Mouse (Mus musculus) liver, embryonic 12.5 days (tissue): Measurements from ENCODE around the gene Timm8b. TPM values are rescaled to one million over a fixed set of nuclear protein-coding genes. Genes with fewer than 3 reads are reported as not detected.
"Not testable (repeated sequence)": the region's sequence is repeated elsewhere in the genome, so short reads cannot be mapped to it uniquely, and the experiment has no call there.

Experiments used
- ATAC-seq: fragments of 200-750 bp; cut with Nextera tagmentation; 2 replicates; pipeline ENCODE4 v1.8.0; 2017; ENCODE audit warnings: moderate number of reproducible peaks, mild to moderate bottlenecking, moderate library complexity
- H3K27ac ChIP-seq: fragments of 300-500 bp; sonication (generic); 2 replicates; pipeline ENCODE4 v1.5.1; 2016; ENCODE audit warnings: mild to moderate bottlenecking
- H3K27me3 ChIP-seq: fragments of 300-500 bp; sonication (generic); replicated peaks from 2 replicates; pipeline ENCODE4 v1.6.1; 2016; ENCODE audit warnings: mild to moderate bottlenecking, moderate library complexity
- H3K36me3 ChIP-seq: fragments of 300-500 bp; sonication (generic); 2 replicates; pipeline ENCODE4 v1.6.1; 2016; ENCODE audit warnings: mild to moderate bottlenecking, moderate library complexity
- H3K4me1 ChIP-seq: fragments of 300-500 bp; sonication (generic); 2 replicates; pipeline ENCODE4 v1.6.1; 2016
- H3K4me2 ChIP-seq: fragments of 300-500 bp; sonication (generic); 2 replicates; pipeline ENCODE4 v1.6.1; 2016; ENCODE audit warnings: mild to moderate bottlenecking, moderate library complexity
- H3K4me3 ChIP-seq: fragments of 300-500 bp; sonication (generic); 2 replicates; pipeline ENCODE4 v1.5.1; 2016; ENCODE audit warnings: mild to moderate bottlenecking, moderate library complexity
- H3K9ac ChIP-seq: fragments of 300-500 bp; sonication (generic); 2 replicates; pipeline ENCODE4 v1.6.1; 2016; ENCODE audit warnings: mild to moderate bottlenecking, moderate library complexity
- H3K9me3 ChIP-seq: fragments of 300-500 bp; sonication (generic); replicated peaks from 2 replicates; pipeline ENCODE4 v1.6.1; 2016; ENCODE audit warnings: mild to moderate bottlenecking, moderate library complexity
- WGBS: fragments of 180-500 bp; shearing (Covaris S2); methylation state at CpG from one replicate; pipeline ENCODE4 v1.1.7; 2016; ENCODE audit not compliant: insufficient replicate concordance; 5-methylcytosine and 5-hydroxymethylcytosine counted together
- polyA plus RNA-seq: library from polyadenylated mRNA; unstranded; fragments of >200 nt; fragmentation: Nextera tagmentation; extraction: Ambion mirVana; gene quantifications from 2 replicates; pipeline ENCODE4 v1.2.1, GENCODE M21; 2016

Timm8b gene
- polyA plus RNA-seq, 1 experiment from 2014 or later, result 229 TPM

DNA sequence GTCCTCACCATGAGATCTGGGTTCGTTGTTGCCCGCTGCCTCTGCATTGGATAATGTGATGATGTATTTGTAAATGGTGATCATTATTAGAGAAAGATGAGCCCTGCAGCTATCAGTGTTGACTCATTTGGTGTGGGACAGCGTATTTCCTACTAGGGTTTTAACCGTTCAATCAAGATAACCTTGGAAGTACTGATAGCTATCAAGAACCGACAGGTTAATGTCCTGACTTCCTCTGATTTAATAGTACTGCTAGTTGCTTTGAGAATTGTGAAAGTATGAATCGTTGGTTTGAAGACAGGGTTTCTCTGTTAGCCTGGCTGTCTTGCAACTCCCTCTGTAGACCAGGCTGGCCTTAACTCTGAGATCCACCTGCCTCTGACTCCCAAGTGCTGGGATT lies 628 bp downstream of the Timm8b start:
- ATAC-seq, result no peak; the same call in 1 of the 2 replicates
- Histone ChIP-seq H3K36me3 (peaks cover 62% of the 10 kb centered on the region), H3K9me3 (no peaks in the 10 kb centered on the region), H3K27ac (peak overlapping the region; percentile 88), H3K27me3 (no peaks in the 10 kb centered on the region), H3K4me1 (peaks cover 48% of the 10 kb centered on the region), H3K9ac (peak overlapping the region; percentile 84), H3K4me2 (peak overlapping the region; percentile 76), H3K4me3 (peak overlapping the region; percentile 77)
- under 1% methylated on average over 6 of the region's 6 CpGs for WGBS

DNA sequence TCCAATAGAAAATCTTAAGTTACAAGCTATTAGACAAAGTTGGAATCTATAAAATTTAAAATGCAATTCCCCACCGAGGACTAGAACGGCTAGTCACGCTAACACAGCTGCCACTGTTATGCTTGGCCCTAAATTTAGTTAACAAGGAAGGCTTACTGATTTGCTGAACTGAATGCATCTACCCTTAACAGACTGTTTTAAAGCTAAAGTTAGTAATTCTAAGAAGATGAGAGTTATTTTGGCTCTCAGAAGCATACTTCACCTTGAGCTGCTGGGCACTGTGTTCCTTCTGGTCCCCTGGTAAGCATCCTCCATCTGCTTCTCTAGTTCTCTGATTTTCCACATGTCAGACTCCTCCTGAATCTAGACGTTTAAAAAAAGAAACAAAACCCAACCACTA lies 8.4 kb downstream of the Timm8b start:
- no peak overlapping the region for H3K9ac ChIP-seq
- no peak overlapping the region for H3K4me3 ChIP-seq
- no peak overlapping the region for H3K4me2 ChIP-seq
- H3K9me3 ChIP-seq, result no peaks in the 10 kb centered on the region
- peaks cover 81% of the 10 kb centered on the region for H3K36me3 ChIP-seq
- H3K27me3 ChIP-seq, result no peaks in the 10 kb centered on the region
- H3K27ac ChIP-seq, result no peak overlapping the region
- peaks cover 16% of the 10 kb centered on the region for H3K4me1 ChIP-seq
- WGBS, result 80% methylated on average over 4 of the region's 4 CpGs
- ATAC-seq, result no peak

DNA sequence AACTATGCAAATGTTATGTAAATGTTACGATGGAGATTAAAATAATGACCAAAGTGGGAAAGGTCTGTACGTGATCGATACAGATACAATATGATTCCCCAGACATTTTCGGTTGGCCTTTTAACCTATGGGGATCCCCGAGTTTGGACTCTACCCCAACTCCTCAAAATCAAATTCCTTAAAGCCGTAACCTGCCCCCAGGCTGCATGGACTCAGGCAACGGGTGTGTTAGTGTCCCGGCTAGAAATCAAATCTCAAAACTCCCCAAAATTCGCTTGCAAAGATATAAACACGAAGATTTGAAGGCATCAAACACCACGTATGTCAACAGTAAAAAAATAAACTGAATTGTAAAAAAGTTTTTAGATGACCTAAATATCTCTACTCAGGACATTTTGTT lies 12.5 kb downstream of the Timm8b start:
- WGBS, result 28% methylated on average over 11 of the region's 11 CpGs
- no peaks in the 10 kb centered on the region for H3K9me3 ChIP-seq
- peak overlapping the region; percentile 84 for H3K4me2 ChIP-seq
- H3K4me1 ChIP-seq, result peaks cover 20% of the 10 kb centered on the region
- no peaks in the 10 kb centered on the region for H3K27me3 ChIP-seq
- peak overlapping the region; percentile 94 for H3K27ac ChIP-seq
- no peak for ATAC-seq
- H3K36me3 ChIP-seq, result peaks cover 41% of the 10 kb centered on the region
- peak overlapping the region; percentile 98 for H3K4me3 ChIP-seq
- H3K9ac ChIP-seq, result peak overlapping the region; percentile 93

DNA sequence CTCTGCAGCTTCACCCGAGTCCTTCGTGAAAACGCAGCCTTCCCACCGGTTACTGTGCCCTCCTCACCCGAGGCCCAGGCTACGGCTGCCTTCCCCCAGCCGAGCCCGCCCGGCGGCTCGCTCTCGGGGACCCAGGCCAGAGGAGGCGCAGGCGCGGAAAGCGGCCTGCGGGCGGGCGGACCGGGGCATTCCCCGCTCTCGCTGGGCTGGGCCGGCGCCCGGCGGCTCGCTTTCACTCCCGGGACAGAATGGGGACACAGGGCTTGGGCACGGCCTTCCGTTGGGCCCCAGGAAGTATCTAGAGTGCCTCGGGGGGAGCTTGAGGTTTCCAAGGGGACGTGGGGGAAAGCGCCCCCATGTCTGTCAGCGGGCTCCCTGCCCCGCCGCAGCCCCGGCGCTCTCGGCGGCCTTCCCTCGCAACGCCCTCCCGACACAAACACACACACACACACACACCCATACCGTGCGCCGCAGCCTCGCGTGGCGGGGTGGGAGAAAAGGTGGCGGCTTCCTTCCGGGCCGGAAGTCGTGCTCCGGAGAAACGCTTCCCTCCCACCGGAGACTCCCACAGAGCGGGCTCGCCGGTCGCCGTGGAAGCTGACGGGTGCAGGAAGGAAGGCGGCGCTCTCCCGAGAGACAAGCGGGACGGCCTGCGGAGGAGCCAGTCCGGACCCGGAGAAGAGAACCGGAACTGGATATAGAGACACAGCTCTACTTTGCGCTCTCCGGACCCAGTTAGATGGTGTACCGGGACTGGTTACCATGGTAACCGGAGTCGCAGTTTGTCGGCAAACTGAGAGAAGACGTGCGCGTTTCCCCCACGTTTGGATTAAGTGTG lies 13.3 kb downstream of the Timm8b start, which contains the start of the genes Pih1d2 and Nkapd1:
Pih1d2 (plus strand) TSS at position 556 of the 838 bp plus-strand sequence.
Nkapd1 (minus strand) TSS at position 699 of the 838 bp plus-strand sequence.
- peaks cover 34% of the 10 kb centered on the region for H3K36me3 ChIP-seq
- peak; percentile 91 for ATAC-seq
- H3K4me2 ChIP-seq, result peak within 1 kb of the TSS; percentile 84
- H3K4me3 ChIP-seq, result peak within 1 kb of the TSS; percentile 98
- peaks cover 20% of the 10 kb centered on the region for H3K4me1 ChIP-seq
- WGBS, result under 1% methylated on average over 81 of the region's 81 CpGs
- H3K27me3 ChIP-seq, result no peaks in the 10 kb centered on the region
- H3K9me3 ChIP-seq, result no peaks in the 10 kb centered on the region
- H3K9ac ChIP-seq, result peak within 1 kb of the TSS; percentile 93
- H3K27ac ChIP-seq, result peak within 1 kb of the TSS; percentile 94

DNA sequence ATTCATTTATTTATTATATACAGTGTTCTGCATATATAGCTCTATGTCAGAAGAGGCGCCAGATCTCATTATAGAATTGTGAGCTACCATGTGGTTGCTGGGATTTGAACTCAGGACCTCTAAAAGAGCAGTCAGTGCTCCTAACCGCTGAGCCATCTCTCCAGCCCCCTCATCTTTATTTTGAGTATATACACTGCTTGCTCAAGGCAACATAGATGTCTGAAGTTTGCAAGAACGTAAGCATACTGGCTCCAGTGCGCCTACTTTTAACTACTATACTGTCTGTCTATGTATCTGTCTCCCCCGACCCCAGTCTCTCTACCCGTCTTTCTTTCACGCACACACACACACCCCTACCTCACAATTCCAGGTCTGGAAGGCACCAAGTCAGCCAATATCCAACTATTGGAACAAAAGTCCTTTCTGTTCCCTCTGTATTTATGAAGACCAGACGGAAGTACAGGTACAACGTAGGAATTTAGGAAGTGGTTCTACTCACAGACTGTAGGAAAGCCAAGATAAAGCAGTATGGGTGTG lies 14.2 kb downstream of the Timm8b start:
- Histone ChIP-seq H3K27ac (no peak overlapping the region), H3K36me3 (peaks cover 25% of the 10 kb centered on the region), H3K4me1 (peaks cover 20% of the 10 kb centered on the region), H3K4me2 (peak overlapping the region; percentile 84), H3K9ac (peak overlapping the region; percentile 93; the same call in 1 of the 2 replicates), H3K9me3 (no peaks in the 10 kb centered on the region), H3K27me3 (no peaks in the 10 kb centered on the region), H3K4me3 (peak overlapping the region; percentile 98)
- 52% methylated on average over 9 of the region's 9 CpGs for WGBS
- no peak for ATAC-seq

DNA sequence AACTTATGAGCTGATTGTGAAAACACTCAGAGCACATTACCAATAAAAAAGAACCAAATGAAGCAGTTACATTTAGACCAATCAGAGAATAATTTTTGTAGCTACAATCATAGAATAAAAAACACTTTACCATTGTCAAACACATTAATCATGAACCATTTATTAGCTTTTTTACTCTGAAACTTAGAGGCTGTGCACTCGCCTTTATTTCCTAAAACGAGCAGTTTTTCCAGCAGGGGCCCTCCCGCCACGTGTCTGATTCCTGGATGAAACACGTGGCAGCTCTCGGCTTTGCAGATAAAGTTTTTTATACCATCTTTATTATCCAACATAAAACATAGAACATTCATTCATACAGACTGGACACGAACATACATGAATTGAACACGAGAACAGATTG lies 27.2 kb downstream of the Timm8b start:
- not testable (repeated sequence) for H3K4me3 ChIP-seq, H3K4me2 ChIP-seq, ATAC-seq, H3K9me3 ChIP-seq, H3K27me3 ChIP-seq, H3K9ac ChIP-seq, H3K27ac ChIP-seq, H3K4me1 ChIP-seq
- 82% methylated on average over 6 of the region's 8 CpGs for WGBS
- peaks cover 31% of the 10 kb centered on the region for H3K36me3 ChIP-seq

DNA sequence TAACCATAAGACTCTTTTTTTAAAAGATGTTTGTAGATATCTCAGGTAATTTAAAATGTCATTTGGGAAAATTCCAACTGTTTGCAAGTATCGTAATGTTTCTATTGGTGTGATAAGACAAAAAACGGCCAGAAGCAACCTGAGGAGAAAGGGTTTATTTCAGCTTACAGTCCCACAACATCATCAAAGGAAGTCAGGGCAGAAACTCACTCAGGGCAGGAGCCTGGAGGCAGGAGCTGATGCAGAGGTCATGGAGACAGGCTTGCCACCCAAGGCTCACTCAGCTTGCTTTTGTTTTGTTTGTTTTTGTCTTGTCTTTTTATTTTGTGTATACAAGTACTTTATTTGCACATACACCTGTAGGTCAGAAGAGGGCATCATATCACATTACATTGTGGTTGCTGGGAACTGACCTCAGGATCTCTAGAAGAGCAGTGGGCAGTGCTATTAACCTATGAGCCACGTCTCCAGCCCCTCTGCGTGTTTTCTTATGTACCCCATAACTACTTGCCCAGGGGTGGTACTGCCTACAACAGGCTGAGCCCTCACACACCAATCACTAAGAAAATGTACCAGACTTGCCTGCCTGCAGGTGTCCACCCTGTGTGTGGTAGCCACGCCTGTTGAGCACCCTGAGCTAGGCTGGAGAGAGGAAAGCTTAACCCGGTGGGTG lies 28.4 kb downstream of the Timm8b start:
- no peaks in the 10 kb centered on the region for H3K9me3 ChIP-seq
- 65% methylated on average over 6 of the region's 6 CpGs for WGBS
- 0 out of 2 replicates have a peak, but pooled peaks have one; percentile 4 for ATAC-seq
- H3K4me3 ChIP-seq, result no peak overlapping the region
- H3K27ac ChIP-seq, result no peak overlapping the region
- peaks cover 40% of the 10 kb centered on the region for H3K36me3 ChIP-seq
- no peaks in the 10 kb centered on the region for H3K27me3 ChIP-seq
- peaks cover 7% of the 10 kb centered on the region; the same call in 1 of the 2 replicates for H3K4me1 ChIP-seq
- no peak overlapping the region for H3K9ac ChIP-seq
- H3K4me2 ChIP-seq, result no peak overlapping the region

DNA sequence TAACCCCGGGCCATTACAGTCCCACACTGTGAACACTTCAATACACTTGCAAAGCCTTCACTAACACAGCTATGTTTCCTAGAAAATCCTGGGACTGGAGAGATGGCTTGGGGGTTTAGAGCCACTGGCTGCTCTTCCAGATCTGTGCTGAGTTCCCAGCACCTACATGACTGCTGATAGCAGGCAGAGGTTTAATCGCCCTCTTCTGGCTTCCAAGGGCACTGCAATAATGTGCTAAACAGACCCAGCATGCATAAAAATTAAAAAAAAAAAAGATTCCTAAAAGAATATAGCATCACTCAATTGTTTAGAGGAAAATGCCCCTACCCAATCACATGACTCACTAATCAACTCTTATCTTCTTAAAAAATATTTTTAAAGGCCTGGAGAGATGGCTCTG lies 29.3 kb downstream of the Timm8b start:
- 44% methylated on average over 2 of the region's 2 CpGs for WGBS
- no peak overlapping the region for H3K4me2 ChIP-seq
- H3K27me3 ChIP-seq, result no peaks in the 10 kb centered on the region
- peaks cover 48% of the 10 kb centered on the region for H3K36me3 ChIP-seq
- H3K9me3 ChIP-seq, result no peaks in the 10 kb centered on the region
- peaks cover 7% of the 10 kb centered on the region; the same call in 1 of the 2 replicates for H3K4me1 ChIP-seq
- ATAC-seq, result peak; percentile 44; the same call in 1 of the 2 replicates
- H3K4me3 ChIP-seq, result no peak overlapping the region
- H3K9ac ChIP-seq, result no peak overlapping the region
- H3K27ac ChIP-seq, result no peak overlapping the region

DNA sequence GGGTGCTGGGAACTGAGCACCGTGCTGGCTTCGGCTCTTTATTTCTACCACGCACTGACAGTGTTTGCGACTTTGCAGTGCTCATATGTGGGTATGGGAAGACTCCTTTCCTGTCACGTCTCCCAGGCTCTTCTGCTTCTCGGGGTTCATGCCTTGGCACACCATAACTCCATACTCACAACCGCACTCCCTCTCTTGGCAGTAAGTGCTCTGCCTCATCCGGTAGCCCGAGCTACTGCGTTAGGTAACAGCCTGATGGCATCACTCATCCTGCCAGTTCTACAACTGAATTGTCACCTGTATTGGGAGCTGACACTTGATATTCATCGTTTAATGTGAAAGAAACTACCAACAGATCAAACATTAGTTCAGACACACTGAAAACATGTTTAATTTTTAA lies 30.6 kb downstream of the Timm8b start:
- Histone ChIP-seq H3K36me3 (peaks cover 59% of the 10 kb centered on the region), H3K27me3 (no peaks in the 10 kb centered on the region), H3K4me3 (no peak overlapping the region), H3K27ac (no peak overlapping the region), H3K4me1 (peaks cover 7% of the 10 kb centered on the region; the same call in 1 of the 2 replicates), H3K9ac (no peak overlapping the region), H3K4me2 (no peak overlapping the region), H3K9me3 (no peaks in the 10 kb centered on the region)
- ATAC-seq, result no peak
- 85% methylated on average over 11 of the region's 11 CpGs for WGBS

DNA sequence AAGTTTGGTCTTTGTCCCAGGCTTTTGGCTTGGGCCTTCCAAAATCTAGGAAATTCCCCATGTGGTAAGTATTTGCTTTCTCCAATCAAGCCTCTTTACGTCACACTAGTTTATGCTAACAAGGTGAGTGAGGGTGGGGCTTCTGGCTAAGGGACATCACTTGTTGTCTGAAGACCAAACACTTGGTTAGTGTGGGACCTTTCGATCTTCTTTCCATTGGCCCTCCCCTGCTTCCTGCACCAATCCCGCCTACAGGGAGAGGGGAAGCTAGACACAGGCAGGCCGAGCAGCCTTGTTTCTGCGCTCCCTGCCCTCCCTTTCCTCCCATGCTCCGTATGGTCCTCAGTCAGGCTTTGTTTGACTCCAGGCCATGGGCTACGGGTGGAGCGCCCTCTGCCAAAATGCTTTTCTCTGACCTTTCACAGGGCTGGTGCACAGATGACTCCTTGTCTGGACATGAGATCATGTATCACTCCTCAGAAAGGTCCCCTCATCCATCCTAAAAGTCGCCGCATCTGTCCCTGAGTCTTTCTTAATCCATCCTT lies 43.2 kb downstream of the Timm8b start:
- Histone ChIP-seq H3K27ac (no peak overlapping the region), H3K4me2 (no peak overlapping the region), H3K4me3 (no peak overlapping the region), H3K27me3 (no peaks in the 10 kb centered on the region), H3K9me3 (no peaks in the 10 kb centered on the region), H3K4me1 (peaks cover 15% of the 10 kb centered on the region), H3K9ac (no peak overlapping the region), H3K36me3 (peaks cover 90% of the 10 kb centered on the region)
- WGBS, result 83% methylated on average over 10 of the region's 10 CpGs
- ATAC-seq, result no peak

DNA sequence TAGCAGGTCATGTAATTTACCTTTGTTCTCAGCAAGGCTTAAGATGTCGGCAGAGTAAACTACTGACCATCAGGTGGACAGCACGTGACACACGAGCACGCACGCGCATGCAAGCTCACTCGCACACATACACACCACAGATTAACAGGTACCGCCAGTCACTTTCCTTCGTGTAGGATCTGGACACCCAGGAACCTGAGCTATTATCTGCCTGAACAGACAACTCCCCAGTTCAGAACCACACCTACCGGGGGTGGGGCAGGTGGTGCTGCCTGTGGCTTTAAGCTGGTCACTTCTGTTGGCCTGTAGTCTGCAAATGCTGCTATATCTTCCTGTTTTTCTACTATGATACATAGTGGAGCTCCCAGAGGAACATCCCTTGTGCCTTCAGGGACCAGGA lies 46.8 kb downstream of the Timm8b start:
- Histone ChIP-seq H3K4me3 (no peak overlapping the region), H3K9me3 (no peaks in the 10 kb centered on the region), H3K4me2 (peak overlapping the region; percentile 31), H3K4me1 (peaks cover 15% of the 10 kb centered on the region), H3K27ac (peak overlapping the region; percentile 61; the same call in 1 of the 2 replicates), H3K9ac (0 out of 2 replicates have a peak overlapping the region, but pooled peaks have one; percentile 1), H3K36me3 (peaks cover 91% of the 10 kb centered on the region), H3K27me3 (no peaks in the 10 kb centered on the region)
- ATAC-seq, result peak; percentile 90
- WGBS, result 60% methylated on average over 10 of the region's 10 CpGs
